11 mouse cellular contexts compared by ENCODE assay signal in genomic region chr7:34752151-34752762, GRCm38 (mm10).
DNase-seq lines count a peak whose midpoint lies in the region; ATAC-seq and TF ChIP-seq lines count a peak whose summit lies in the region.
"Had no signal": no experiment of that assay in that cellular context is flagged by ENCODE, and none has a peak within 500 bp of the region (broad histone marks: within the 10 kb centered on the region; RNA-seq: fewer than 3 reads in every experiment).

No protein-coding gene starts in this region.

- no peaks in the 10 kb centered on the region for H3K27me3 ChIP-seq in heart, embryonic 16.5 days (ENCODE audit: control insufficient read depth, insufficient read depth, low read length)
- no peaks in the 10 kb centered on the region for H3K27me3 ChIP-seq in kidney, embryonic 14.5 days (ENCODE audit: control insufficient read depth, insufficient read depth, low read length)
- H3K27me3 ChIP-seq: megakaryocyte, embryonic 14.5 days had no signal

- peaks cover 2% of the 10 kb centered on the region for H3K9me3 ChIP-seq in heart, embryonic 16.5 days (replicated peaks; ENCODE audit: control insufficient read depth, low read length)
- H3K9me3 ChIP-seq in kidney, embryonic 14.5 days (ENCODE audit: control insufficient read depth, low read length) = no peaks in the 10 kb centered on the region

- DNase-seq in layer of hippocampus, adult 2 months (ENCODE audit: low spot score in 2 of 2) = no peak
- no peak for DNase-seq in layer of hippocampus, postnatal 14 days (ENCODE audit: low spot score in 2 of 2)
- DNase-seq in mesoderm, embryonic 11.5 days (ENCODE audit: low read depth, low spot score) = peak; percentile 69
- no peak for DNase-seq in left cerebral cortex, postnatal 4 days
- DNase-seq: cerebellum, adult 9-11 months had no signal

- intact Hi-C loops in left cerebral cortex, postnatal 4 days (cut with DNase I) = no loop called here

- no peaks in the 10 kb centered on the region for H3K36me3 ChIP-seq in heart, embryonic 16.5 days (ENCODE audit: control insufficient read depth, insufficient read depth)
- no peaks in the 10 kb centered on the region for H3K36me3 ChIP-seq in kidney, embryonic 14.5 days (ENCODE audit: control insufficient read depth, insufficient read depth, low read length)

- H3K4me1 ChIP-seq in heart, embryonic 16.5 days (ENCODE audit: control insufficient read depth, insufficient read depth, low read length) = no peaks in the 10 kb centered on the region
- peaks cover 36% of the 10 kb centered on the region for H3K4me1 ChIP-seq in kidney, embryonic 14.5 days (ENCODE audit: control insufficient read depth, insufficient read depth, low read length)
- H3K4me1 ChIP-seq: megakaryocyte, embryonic 14.5 days had no signal

- peak overlapping the region; percentile 36; the same call in 1 of the 2 replicates for H3K27ac ChIP-seq in layer of hippocampus, adult 2 months
- H3K27ac ChIP-seq in heart, embryonic 16.5 days (ENCODE audit: low read length) = no peak overlapping the region
- H3K27ac ChIP-seq in kidney, embryonic 14.5 days (ENCODE audit: low read depth, low read length) = peak overlapping the region; percentile 51; the same call in 1 of the 2 replicates

- H3K4me3 ChIP-seq in layer of hippocampus, adult 2 months = peak overlapping the region; percentile 32
- no peak overlapping the region for H3K4me3 ChIP-seq in heart, embryonic 16.5 days (ENCODE audit: low read length)
- H3K4me3 ChIP-seq in kidney, embryonic 14.5 days (ENCODE audit: low read length) = no peak overlapping the region
- H3K4me3 ChIP-seq: megakaryocyte, embryonic 14.5 days had no signal

- H3K4me2 ChIP-seq in heart, embryonic 16.5 days (ENCODE audit: low read depth, low read length) = no peak overlapping the region
- no peak overlapping the region for H3K4me2 ChIP-seq in kidney, embryonic 14.5 days (replicated peaks; ENCODE audit: low read depth, low read length)

- no peak overlapping the region for H3K9ac ChIP-seq in heart, embryonic 16.5 days (ENCODE audit: low read length)
- H3K9ac ChIP-seq in kidney, embryonic 14.5 days (ENCODE audit: low read depth, low read length) = no peak overlapping the region

- TF ChIP-seq CTCF in layer of hippocampus, adult 2 months (conservative IDR thresholded peaks at IDR 0.05) = no peak

- ATAC-seq in heart, embryonic 16.5 days (replicated peaks; ENCODE audit: extremely low read depth, insufficient read depth, low FRiP score) = 0 out of 2 replicates have a peak, but pooled peaks have one; percentile 29
- no peak for ATAC-seq in kidney, embryonic 14.5 days (ENCODE audit: low FRiP score, low TSS enrichment)
- ATAC-seq in CD4-positive, CD25-positive, alpha-beta regulatory T cell, adult 4 months = no peak
- no peak for ATAC-seq in erythroblast, adult 5-6 weeks (replicated peaks; ENCODE audit: low FRiP score, poor library complexity, severe bottlenecking)
- ATAC-seq: Patski had no signal

- WGBS in heart, embryonic 16.5 days = 27% methylated on average over 10 of the region's 10 CpGs
- WGBS in kidney, embryonic 14.5 days = 25% methylated on average over 10 of the region's 10 CpGs
